8 mouse cellular contexts compared by ENCODE assay signal in genomic region chr2:37771618-37772285, GRCm38 (mm10). TPM values are rescaled to one million over a fixed set of nuclear protein-coding genes. Genes with fewer than 3 reads are reported as not detected.
DNase-seq lines count a peak whose midpoint lies in the region; ATAC-seq and TF ChIP-seq lines count a peak whose summit lies in the region.

No protein-coding gene starts in this region.

- H3K4me2 ChIP-seq in hindbrain, postnatal 0 days (ENCODE audit: low read depth, low read length): peak overlapping the region; percentile 52

- H3K27ac ChIP-seq in gastrocnemius, adult 2 months: peak overlapping the region; percentile 57
- H3K27ac ChIP-seq in hindbrain, postnatal 0 days: no peak overlapping the region
- peak overlapping the region; percentile 71 for H3K27ac ChIP-seq in left cerebral cortex, adult 2 months

- peak; percentile 78 for ATAC-seq in hindbrain, postnatal 0 days
- peak; percentile 88 for ATAC-seq in megakaryocyte, adult 5-6 weeks (ENCODE audit: poor library complexity, severe bottlenecking)

- 0 out of 2 replicates have a peak, but pooled peaks cover 10% of the 10 kb centered on the region for H3K4me1 ChIP-seq in hindbrain, postnatal 0 days (ENCODE audit: insufficient read depth, low read length)

- no peaks in the 10 kb centered on the region for H3K27me3 ChIP-seq in hindbrain, postnatal 0 days (ENCODE audit: insufficient read depth, low read length)

- peak overlapping the region; percentile 34 for H3K9ac ChIP-seq in hindbrain, postnatal 0 days (replicated peaks; ENCODE audit: low read length)

- peak; percentile 80 for DNase-seq in WW6 (ENCODE audit: low read depth, low spot score)
- DNase-seq in cerebellum, postnatal 4 days (ENCODE audit: low spot score in 2 of 2): peak; percentile 74 to 92
- peak; percentile 84 for DNase-seq in gastrocnemius, adult 2 months
- DNase-seq in hindbrain, postnatal 0 days (ENCODE audit: low spot score): peak; percentile 94
- DNase-seq in left cerebral cortex, adult 2 months (ENCODE audit: extremely low spot score in 1 of 2, low spot score in 2 of 2): peak; percentile 86 to 93
- peak; percentile 95 to 98 for DNase-seq in right cerebral cortex, adult 2 months (ENCODE audit: low spot score in 2 of 2)
- DNase-seq in urinary bladder, postnatal 14 days (ENCODE audit: low spot score): peak; percentile 87

- peak; percentile 74 for TF ChIP-seq CTCF in gastrocnemius, adult 2 months (IDR thresholded peaks at IDR 0.05)
- TF ChIP-seq CTCF in hindbrain, postnatal 0 days (IDR thresholded peaks at IDR 0.05; ENCODE audit: low read depth): peak; percentile 86
- peak; percentile 72 for TF ChIP-seq CTCF in left cerebral cortex, adult 2 months (IDR thresholded peaks at IDR 0.05)

- no peaks in the 10 kb centered on the region for H3K9me3 ChIP-seq in hindbrain, postnatal 0 days (ENCODE audit: low read length)

- peak overlapping the region; percentile 61 for H3K4me3 ChIP-seq in gastrocnemius, adult 2 months
- peak overlapping the region; percentile 30 for H3K4me3 ChIP-seq in hindbrain, postnatal 0 days (ENCODE audit: low read length)
- H3K4me3 ChIP-seq in left cerebral cortex, adult 2 months: peak overlapping the region; percentile 45

- intact Hi-C loops in gastrocnemius, adult 2 months (cut with DNase I): loop anchor here (1.0 to 10.0 kb wide), 6 partner anchors 70 to 397 kb away; no protein-coding TSS in a partner anchor
- intact Hi-C loops in left cerebral cortex, adult 2 months (cut with DNase I): loop anchor here (2.0 to 5.0 kb wide), 3 partner anchors 139 to 255 kb away; partner anchors contain the start of gene Gpr21

- 0% methylated on average over 18 of the region's 18 CpGs for WGBS in hindbrain, postnatal 0 days

- no peaks in the 10 kb centered on the region for H3K36me3 ChIP-seq in hindbrain, postnatal 0 days (ENCODE audit: insufficient read depth, low read length)

RNA-seq across cellular contexts. Expression of gene Crb2, which starts 4.3 kb away (rescaled TPM):
- total RNA-seq in gastrocnemius, adult 2 months (2021): not detected
- 10.9 and 20.1 TPM in 2 replicates for total RNA-seq in hindbrain, postnatal 0 days (2014; rRNA removed)
- 2.4 and 3.4 TPM in 2 replicates for polyA plus RNA-seq in hindbrain, postnatal 0 days (2015; fragmentation: Nextera tagmentation; extraction: Ambion mirVana)
- total RNA-seq in left cerebral cortex, adult 2 months (2021): 1 to 10 TPM; 2.9 to 4.4 TPM
- total RNA-seq in megakaryocyte, adult 5-6 weeks (2015): not detected in 2 replicates
- not detected in 2 replicates for total RNA-seq in megakaryocyte, adult 5-6 weeks (2017)
